ENCODE assay signal across 12 mouse cellular contexts in genomic region chr16:44238835-44239263, GRCm38 (mm10).
DNase-seq lines count a peak whose midpoint lies in the region; ATAC-seq and TF ChIP-seq lines count a peak whose summit lies in the region.
"Had no signal": no experiment of that assay in that cellular context is flagged by ENCODE, and none has a peak within 500 bp of the region (broad histone marks: within the 10 kb centered on the region; RNA-seq: fewer than 3 reads in every experiment).

No protein-coding gene starts in this region.

- 0 out of 2 replicates have a peak overlapping the region, but pooled peaks have one; percentile 5 for H3K4me3 ChIP-seq in heart, embryonic 12.5 days
- H3K4me3 ChIP-seq in limb, embryonic 15.5 days: no peak overlapping the region
- H3K4me3 ChIP-seq: midbrain, embryonic 12.5 days had no signal

- TF ChIP-seq CTCF in brain, embryonic 14.5 days (IDR thresholded peaks at IDR 0.05; ENCODE audit: borderline replicate concordance, extremely low read depth, insufficient read depth, insufficient read length): no peak

- no peak overlapping the region for H3K9ac ChIP-seq in heart, embryonic 12.5 days
- no peak overlapping the region for H3K9ac ChIP-seq in limb, embryonic 15.5 days
- H3K9ac ChIP-seq: midbrain, embryonic 12.5 days had no signal

- DNase-seq in heart, postnatal 25 days (ENCODE audit: low spot score): no peak
- peak; percentile 35 for DNase-seq in brain, embryonic 14.5 days (ENCODE audit: low read depth)
- peak; percentile 74 for DNase-seq in gastrocnemius, postnatal 14 days
- DNase-seq in MN1 (ENCODE audit: low spot score): no peak
- DNase-seq in adrenal gland, postnatal 10 days: no peak
- no peak for DNase-seq in cerebellum, adult 9-11 months
- DNase-seq: adrenal gland, postnatal 14 days; thymus, postnatal 25 days had no signal

- H3K4me2 ChIP-seq in heart, embryonic 12.5 days: peak overlapping the region; percentile 51
- no peak overlapping the region for H3K4me2 ChIP-seq in limb, embryonic 15.5 days
- H3K4me2 ChIP-seq: midbrain, embryonic 12.5 days had no signal

- no peaks in the 10 kb centered on the region for H3K36me3 ChIP-seq in heart, embryonic 12.5 days
- no peaks in the 10 kb centered on the region for H3K36me3 ChIP-seq in limb, embryonic 15.5 days
- H3K36me3 ChIP-seq: midbrain, embryonic 12.5 days had no signal

- ATAC-seq in heart, embryonic 12.5 days (ENCODE audit: insufficient number of reproducible peaks, low FRiP score): 0 out of 2 replicates have a peak, but pooled peaks have one; percentile 40
- peak; percentile 77 for ATAC-seq in limb, embryonic 15.5 days (ENCODE audit: insufficient number of reproducible peaks, low FRiP score, low TSS enrichment, low read depth)
- ATAC-seq: inflammation-experienced regulatory T-cells, adult 6 months had no signal

- no peak for TF ChIP-seq POLR2A in brain, embryonic 14.5 days (IDR thresholded peaks at IDR 0.05; ENCODE audit: borderline replicate concordance, extremely low read depth, insufficient read depth, insufficient read length, poor library complexity, severe bottlenecking)

- WGBS in heart, embryonic 12.5 days: 31% methylated on average over 10 of the region's 10 CpGs
- 39% methylated on average over 10 of the region's 10 CpGs for WGBS in limb, embryonic 15.5 days

- H3K4me1 ChIP-seq in heart, embryonic 12.5 days (replicated peaks): peaks cover 16% of the 10 kb centered on the region
- no peaks in the 10 kb centered on the region for H3K4me1 ChIP-seq in limb, embryonic 15.5 days
- H3K4me1 ChIP-seq: midbrain, embryonic 12.5 days had no signal

- H3K27ac ChIP-seq in heart, embryonic 12.5 days (ENCODE audit: poor library complexity, severe bottlenecking): 0 out of 2 replicates have a peak overlapping the region, but pooled peaks have one; percentile 5
- H3K27ac ChIP-seq in limb, embryonic 15.5 days: peak overlapping the region; percentile 63
- H3K27ac ChIP-seq: midbrain, embryonic 12.5 days had no signal

- intact Hi-C loops in heart, postnatal 25 days (cut with DNase I): loop anchor here (5.0 kb wide), 1 partner anchor 67 kb away; the partner anchor contains the start of gene Usf3
- intact Hi-C loops in gastrocnemius, postnatal 14 days (cut with DNase I; ENCODE audit: low total_unique reads): no loop called here

- H3K9me3 ChIP-seq in heart, embryonic 12.5 days (replicated peaks): no peaks in the 10 kb centered on the region
- H3K9me3 ChIP-seq in limb, embryonic 15.5 days: no peaks in the 10 kb centered on the region
- H3K9me3 ChIP-seq: midbrain, embryonic 12.5 days had no signal

- H3K27me3 ChIP-seq in heart, embryonic 12.5 days (replicated peaks): no peaks in the 10 kb centered on the region
- no peaks in the 10 kb centered on the region for H3K27me3 ChIP-seq in limb, embryonic 15.5 days
- H3K27me3 ChIP-seq: midbrain, embryonic 12.5 days had no signal

Comparison
In these comparisons a context has a peak if more than half of its experiments do, and no peak if none do; other contexts are left out.
1. DNase-seq: peak in brain, embryonic 14.5 days (single experiment) and gastrocnemius, postnatal 14 days (single experiment); none in heart, postnatal 25 days (single experiment), MN1 (single experiment), adrenal gland, postnatal 10 days (single experiment) and cerebellum, adult 9-11 months (single experiment).